In genomic region chr16:42836404-42837120, GRCm38 (mm10) we compare ENCODE assay signal across 14 mouse cellular contexts.
"Had no signal": no experiment of that assay in that cellular context is flagged by ENCODE, and none has a peak within 500 bp of the region (broad histone marks: within the 10 kb centered on the region; RNA-seq: fewer than 3 reads in every experiment).

No protein-coding gene starts in this region.

- H3K36me3 ChIP-seq: neural tube, embryonic 13.5 days; neural tube, embryonic 15.5 days; stomach, embryonic 15.5 days had no signal

- H3K9ac ChIP-seq: neural tube, embryonic 13.5 days; neural tube, embryonic 15.5 days; stomach, embryonic 15.5 days had no signal

- H3K4me3 ChIP-seq: neural tube, embryonic 13.5 days; neural tube, embryonic 15.5 days; stomach, embryonic 15.5 days had no signal

- H3K9me3 ChIP-seq: neural tube, embryonic 13.5 days; neural tube, embryonic 15.5 days; stomach, embryonic 15.5 days had no signal

- H3K4me1 ChIP-seq: neural tube, embryonic 13.5 days; neural tube, embryonic 15.5 days; stomach, embryonic 15.5 days had no signal

- DNase-seq: right cerebral cortex, adult 18-20 months; right cerebral cortex, postnatal 14 days; right cerebral cortex, postnatal 25 days; right cerebral cortex, postnatal 4 days; spleen, adult 18-20 months; thymus, adult 18-20 months; thymus, adult 2 months; thymus, postnatal 14 days; thymus, postnatal 25 days; thymus, postnatal 36 days had no signal

- H3K27ac ChIP-seq: neural tube, embryonic 13.5 days; neural tube, embryonic 15.5 days; stomach, embryonic 15.5 days; stomach, postnatal 0 days had no signal

- H3K4me2 ChIP-seq: neural tube, embryonic 13.5 days; neural tube, embryonic 15.5 days; stomach, embryonic 15.5 days had no signal

- H3K27me3 ChIP-seq: neural tube, embryonic 13.5 days; neural tube, embryonic 15.5 days; stomach, embryonic 15.5 days had no signal
